Mouse (Mus musculus): Measurements from ENCODE around the gene Ripply3.

The Ripply3 gene

DNA sequence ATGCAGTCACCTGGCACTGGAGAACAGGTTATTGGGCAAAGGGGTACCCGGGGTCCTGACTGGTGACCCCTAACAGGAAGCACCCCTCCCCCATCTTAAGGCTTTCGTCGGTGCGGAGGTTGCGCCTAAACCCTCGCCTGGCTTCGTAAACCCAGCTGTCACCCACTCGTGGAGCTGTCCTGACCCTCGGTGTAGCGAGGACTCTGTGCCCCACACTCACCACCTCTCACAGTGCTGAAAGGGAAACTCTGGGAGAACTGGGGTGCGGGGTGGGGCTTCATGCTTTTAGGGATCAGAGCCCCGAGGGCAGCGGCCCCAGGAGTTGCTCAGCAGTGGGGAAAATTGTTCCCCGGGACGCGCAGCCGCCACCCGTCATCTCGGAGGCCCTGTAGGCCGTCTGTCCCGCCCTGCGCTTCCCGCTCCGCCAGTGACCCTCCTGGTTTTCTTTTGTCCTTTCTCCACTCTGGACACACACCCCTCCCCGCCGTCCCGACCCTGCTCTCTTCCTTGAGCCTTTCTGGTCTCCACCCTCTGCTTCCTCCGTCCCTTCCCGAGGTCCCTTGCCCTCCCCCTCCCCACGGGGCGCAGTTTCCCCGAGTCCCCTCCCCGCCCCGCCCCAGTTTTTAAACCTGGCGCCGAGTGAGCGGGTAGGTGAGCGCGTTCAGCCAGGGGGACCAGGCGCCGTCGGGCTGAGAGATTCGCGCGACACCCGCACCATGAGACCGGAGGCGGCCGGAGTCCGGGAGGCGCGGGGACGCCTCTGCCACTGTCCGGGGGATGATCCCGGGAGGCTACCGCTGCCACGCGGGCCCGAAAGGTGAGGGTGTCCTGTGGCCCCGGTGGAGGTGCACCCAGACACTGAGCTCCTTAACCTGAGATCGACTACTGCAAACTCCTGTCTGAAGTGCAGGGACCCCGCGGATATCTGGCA lies at the start of gene Ripply3:
Gene Ripply3, plus strand, starts transcription at position 640 of the 931 bp plus-strand sequence.
- DNase-seq (ENCODE audit: low spot score), result no peak

DNA sequence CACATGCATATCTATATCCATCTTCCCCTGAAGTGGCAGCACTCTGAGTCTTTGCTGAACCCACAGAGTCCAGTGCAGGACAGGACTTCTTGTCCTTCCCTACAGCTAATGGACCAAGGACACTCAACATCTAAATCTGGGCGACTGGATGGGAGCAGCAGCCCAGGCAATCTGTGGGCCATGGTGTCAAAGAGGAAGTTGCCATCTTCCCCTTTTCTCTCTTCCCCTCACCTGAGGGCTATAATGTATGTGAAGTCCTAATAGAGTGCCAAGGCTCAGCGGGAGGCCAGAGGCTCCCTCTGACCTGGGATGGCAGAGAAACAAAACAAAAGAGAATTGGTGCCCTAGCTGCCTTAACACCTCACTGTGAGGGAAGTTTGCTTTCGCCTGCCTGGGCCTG lies 44.2 kb upstream of the Ripply3 start:
- no peak for DNase-seq (ENCODE audit: low spot score)

DNA sequence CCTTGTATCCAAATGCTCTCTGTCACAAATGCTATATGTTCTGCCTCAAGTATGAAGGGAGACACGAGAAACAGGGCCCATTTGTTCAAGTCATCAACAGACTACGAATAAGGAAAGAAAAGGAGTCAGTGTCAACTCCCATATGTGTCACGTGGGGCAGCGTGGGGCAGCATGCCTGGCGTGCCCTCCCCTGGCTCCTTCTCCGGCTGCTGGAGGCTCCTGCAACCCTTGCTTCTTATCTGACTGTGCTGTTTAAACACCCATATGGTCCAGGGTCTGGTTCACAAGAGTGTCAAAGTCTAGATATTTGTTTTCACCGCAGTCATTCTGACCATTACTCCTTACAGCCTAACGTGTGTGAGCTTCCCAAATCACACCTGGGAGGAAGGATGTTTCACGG lies 40.4 kb upstream of the Ripply3 start:
- no peak for DNase-seq (ENCODE audit: low spot score)

DNA sequence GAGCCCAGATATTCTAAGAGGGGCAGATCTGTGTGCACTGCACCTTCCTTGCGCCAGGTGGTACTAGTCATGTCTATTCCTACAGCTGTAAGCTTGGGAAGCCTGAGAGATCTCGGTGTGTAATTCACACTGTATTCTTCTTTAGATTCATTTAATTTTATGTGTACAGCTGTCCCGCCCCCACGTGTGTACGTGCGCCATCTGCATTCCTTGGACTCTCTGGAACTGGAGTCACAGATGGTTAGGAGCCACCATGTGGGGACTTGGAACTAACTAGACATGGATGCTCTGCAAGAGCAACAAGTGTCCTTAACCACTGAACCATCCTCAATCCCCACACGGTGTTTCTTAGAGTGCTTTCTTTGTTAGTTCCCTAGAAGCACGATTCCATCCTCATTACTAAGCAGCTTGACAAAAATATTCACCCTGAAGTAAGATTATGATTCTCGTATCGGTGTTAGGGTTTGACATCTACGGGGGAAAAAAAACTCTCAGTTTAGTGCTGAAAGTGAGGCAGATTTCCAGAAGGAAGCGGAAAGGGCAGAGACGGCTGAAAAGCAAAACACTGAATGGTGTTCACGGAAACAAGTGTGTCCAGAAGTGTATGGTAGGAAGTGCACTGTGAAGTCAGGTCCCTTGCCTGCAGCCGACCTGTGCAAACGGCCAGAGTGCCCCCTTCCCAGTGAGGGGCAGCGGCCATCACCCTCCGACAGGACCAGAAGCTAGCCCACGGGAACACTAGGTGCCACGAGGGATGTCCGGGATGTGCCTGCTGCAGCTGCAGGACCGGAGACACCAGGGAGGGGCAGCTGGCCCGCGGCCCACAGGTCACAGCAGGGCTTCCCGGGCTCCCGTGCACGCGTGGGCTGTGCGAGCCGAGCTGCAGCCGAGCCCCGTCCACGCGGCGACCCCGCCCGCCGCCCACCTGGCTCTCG lies 38.8 kb upstream of the Ripply3 start:
- DNase-seq (ENCODE audit: low spot score), result no peak

DNA sequence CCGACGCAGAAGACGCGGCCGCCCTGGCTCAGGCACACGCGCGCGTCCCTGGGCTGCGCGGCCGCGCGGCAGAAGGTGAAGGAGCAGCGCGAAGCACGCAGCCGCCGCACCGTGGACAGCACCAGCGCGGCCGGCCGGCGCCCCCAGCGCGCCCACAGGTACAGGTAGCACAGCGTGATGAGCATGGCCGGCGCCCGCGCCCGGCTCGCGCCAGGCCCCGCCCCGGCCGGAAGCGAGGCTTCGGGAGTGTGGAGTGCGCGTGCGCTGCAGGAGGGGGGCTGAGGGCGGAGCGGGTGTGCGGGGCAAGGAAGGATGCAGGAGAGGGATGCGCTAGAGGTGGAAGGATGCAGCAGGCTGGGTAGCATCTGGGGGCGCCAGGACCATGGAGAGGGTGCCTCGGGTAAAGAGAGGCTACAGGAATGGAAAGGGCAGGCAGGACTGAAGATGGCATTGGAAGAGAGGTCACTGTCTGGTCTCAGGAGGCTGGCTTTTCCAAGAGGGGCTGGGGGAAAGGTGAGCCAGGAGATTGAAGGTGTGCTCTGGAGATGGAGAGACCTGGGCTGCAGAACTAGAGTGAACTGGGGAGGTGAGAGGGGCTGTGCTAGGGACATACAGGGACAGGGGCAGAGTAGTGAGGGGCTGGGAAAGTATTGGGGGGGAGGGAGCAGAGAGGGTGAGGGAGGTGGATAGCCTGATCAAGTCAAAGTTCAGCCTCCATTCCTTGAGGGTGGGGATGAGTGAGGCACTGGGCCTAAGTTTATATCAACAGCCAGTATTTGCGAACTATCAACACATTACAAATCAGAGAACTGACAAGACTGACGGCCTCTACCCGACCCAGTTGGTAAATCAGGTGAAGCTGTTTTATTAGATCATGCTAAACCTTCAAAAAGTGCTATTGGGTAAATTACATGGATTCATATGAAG lies 37.9 kb upstream of the Ripply3 start:
- DNase-seq (ENCODE audit: low spot score), result peak; percentile 74

DNA sequence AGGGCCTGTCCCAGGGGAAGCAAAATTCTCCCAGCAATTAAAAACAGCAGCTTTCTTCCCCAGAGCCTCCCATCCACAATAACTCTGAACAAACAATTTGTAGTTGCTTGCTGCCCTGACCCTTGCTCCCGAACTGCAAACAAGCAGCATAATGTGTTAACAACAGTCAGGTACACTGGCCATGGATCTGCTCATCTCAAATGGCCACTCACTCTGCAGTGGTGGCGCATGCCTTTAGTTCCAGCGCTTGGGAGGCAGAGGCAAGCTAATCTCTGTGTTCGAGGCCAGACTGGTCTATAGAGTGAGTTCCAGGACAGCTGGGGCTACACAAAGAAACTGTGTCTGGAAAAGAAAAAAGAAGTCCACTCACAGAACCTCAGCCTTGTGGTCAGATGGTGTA lies 37.1 kb upstream of the Ripply3 start:
- peak; percentile 42 for DNase-seq (ENCODE audit: low spot score)

DNA sequence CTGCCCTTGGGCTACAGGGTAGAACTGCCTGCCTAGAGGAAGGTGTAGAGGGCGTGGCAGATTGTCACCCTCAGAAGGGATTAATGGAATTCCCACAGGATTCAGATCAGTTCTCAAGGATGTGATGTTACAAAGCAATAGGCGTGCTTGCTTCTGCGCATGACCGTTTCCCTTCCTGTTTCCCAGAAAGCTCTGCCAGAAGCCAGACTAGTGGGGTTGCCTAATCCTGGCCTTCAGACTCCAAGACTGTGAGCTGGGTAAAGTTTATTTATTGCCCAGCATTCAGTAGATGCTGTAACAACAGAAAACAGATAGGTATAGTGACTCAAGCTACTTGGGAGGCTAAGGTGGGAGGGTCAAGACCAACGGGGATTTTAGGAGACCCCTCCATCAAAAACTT lies 30.1 kb upstream of the Ripply3 start:
- peak; percentile 77 for DNase-seq (ENCODE audit: low spot score)

DNA sequence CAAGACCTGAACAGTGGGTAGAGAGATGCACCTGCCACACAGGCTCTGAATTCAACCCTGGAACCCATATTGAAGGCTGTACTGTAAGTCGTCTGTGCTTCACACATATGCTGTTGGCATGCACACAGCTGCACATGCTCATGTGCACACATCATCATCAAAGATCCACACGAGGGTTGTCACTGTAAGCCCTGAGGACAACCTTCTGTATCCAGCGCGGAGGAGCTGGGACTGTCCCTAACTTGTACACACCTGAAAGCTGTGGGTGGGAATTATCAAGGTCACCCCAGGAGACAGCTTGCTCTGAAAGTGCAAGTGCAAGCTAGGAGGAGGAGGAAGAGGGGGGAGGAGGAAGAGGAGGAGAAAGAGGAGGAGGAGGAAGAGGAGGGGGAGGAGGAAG lies 29.0 kb upstream of the Ripply3 start:
- no peak for DNase-seq (ENCODE audit: low spot score)

DNA sequence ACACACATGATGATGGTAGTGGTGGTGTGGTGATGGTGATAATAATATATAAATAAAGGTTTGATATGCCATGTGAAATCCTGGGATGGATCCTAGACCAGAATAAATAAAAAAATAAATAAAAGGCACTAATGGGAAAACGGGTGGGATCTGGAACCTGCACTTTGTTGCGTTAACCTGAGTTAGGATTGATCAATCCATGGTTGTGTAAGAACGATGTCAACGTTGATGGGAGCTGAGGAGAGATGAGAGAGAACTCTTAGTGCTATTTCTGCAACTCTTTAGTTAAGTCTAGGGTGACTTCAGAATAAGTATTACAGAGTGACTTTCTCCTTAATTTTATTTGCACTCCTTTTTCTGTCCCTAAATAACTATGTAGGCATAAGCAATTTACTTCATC lies 27.0 kb upstream of the Ripply3 start:
- peak; percentile 43 for DNase-seq (ENCODE audit: low spot score)

DNA sequence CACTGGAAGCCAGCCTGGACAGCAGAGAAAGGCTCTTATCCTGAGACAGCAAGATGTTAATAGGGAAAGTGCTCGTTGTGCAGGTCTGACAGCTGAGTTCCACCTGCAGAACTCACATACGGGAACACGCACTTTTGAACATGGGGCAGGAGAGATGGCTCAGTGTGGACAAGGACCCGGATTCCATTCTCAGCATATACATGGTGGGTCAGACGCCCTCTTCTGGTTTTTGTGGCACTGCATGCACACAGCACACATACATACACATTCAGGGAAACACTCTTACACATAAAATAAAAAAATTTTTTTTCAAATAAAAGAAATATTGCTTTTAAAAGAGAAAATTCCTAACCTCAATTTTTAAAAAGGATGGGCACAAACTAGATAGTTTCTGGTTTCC lies 26.5 kb upstream of the Ripply3 start:
- no peak for DNase-seq (ENCODE audit: low spot score)

DNA sequence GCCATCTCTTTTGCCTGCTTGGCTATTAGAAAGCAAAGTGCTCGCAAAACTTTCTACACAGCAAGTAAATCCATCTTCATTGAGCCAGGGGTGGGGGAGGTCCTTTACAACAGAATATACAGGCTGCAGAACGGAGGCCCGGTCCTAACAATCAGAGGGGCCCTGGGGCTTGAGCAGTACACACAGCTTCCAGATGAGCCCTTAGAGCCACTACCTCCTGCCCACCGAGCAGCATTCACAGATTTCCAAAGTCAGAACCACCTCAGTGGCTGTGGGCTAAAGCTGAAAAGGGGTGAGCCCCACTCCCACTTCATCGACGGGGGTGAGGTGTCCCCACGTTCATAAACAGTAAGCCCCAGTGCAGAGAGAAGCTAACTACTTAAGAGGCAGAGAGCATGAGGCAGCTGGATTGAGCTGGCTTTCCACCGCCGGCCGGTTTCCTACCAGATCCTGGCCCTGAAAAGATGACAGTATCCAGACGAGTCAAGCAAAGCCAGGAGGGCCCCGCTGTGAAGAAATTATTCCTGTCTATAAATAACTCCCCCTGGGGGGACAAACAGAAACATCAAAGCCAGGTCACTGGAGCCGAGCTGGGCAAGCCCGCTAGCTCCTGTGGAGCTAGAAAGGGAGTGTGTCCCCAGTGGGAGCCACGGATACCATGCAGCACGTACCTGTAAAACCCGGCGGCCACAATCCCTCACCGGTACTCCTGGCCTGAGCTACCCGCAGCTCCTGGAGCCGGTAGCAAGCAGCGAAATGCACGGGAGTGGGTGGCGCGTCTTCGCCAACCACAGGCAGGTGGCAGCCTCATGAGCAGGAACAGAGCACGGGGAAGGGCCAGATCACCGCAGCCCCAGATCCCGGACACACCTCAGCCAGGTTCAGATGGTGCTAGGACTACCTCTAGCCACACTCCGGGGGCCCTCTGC lies 25.7 kb upstream of the Ripply3 start:
- DNase-seq (ENCODE audit: low spot score), result no peak

DNA sequence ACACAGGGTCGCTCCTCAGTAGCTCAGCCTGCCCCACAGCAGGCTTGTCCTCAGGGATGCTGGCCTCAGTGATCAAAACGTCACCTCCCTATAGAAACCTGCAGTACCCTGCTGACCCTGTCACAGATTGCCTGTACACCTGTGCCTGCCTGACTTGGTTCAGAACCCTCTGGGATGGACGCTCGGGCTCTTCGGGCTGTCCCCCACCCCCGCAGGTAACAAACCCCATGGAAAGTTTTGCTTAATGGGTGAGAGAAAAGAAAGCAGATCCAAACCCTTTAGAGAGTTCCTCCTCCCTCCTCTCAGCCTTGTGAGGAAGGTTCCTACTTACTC lies 25.1 kb upstream of the Ripply3 start:
- DNase-seq (ENCODE audit: low spot score), result no peak

DNA sequence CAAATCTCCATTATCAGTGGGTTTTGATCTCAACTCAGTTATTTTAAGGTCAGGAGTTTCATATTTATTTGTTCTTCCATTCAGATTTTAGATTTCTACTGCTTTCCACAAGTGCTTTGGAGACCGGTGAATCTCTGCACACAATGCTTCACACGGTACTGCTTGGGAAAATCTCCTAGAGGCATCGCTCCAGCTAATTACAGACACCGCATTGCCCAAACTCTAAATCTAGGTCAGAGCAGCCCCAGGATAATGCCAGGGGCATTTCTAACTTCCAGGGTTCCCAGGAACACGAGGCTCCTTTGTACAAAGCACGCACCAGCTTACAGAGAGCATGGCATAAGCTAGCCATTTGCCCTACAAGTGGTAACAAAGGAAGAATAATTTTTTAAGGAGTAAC lies 20.7 kb upstream of the Ripply3 start:
- peak; percentile 98 for DNase-seq (ENCODE audit: low spot score)

DNA sequence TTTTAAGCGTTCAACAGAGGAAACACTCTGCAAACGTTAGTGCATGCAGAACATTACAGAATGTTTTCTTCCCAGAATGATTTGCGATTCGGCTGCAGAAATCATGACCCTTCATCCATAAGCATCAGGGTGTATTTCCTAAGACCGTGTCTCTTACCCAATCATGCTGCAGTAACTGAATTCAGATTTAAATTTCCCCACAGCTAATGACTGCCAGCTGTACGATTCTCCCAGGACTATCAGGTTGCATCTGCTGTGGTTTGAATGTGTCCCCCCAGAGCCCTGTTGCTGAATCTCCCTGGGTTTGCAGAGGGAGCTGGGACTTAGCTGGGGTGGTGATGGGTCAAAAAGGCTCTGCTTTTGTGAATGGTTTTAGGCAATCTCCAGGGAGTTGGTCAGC lies 20.3 kb upstream of the Ripply3 start:
- DNase-seq (ENCODE audit: low spot score), result peak; percentile 99

DNA sequence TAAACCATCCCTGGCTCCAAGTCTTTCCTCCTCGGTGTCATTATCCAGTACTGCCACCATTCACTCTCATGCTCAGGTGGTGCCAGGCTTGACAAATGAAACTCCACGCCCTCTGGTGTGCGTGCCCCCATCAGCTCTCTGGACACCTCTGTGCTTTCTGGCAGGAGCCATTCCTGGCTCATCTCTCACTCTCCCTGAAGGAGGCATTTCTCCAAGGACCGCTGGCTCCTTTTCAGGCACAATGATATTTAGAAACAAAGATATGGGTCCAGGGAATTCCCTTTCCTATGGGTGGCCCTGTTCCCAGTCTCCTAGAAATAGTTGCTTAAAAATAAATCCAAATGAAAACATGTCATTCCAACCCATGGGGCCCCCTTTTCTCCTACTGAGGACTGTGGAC lies 19.2 kb upstream of the Ripply3 start:
- DNase-seq (ENCODE audit: low spot score), result peak; percentile 87

DNA sequence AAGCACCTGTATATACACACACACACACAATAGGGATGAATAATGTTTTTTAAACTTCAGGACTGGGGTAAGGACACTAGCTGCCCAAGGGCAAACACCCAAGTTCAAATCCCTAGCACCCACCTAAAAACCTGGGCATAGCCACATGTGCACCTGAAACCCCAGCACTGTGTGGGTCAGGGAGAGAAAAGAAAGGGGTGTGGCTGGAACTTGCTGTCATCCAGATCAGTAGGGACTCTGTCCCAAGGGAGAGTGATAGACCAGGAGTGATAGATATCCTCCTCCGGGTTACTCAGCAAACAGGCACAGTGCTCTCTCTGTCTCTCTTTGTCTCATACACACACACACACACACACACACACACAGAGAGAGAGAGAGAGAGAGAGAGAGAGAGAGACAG lies 16.8 kb upstream of the Ripply3 start:
- DNase-seq (ENCODE audit: low spot score), result peak; percentile 59

DNA sequence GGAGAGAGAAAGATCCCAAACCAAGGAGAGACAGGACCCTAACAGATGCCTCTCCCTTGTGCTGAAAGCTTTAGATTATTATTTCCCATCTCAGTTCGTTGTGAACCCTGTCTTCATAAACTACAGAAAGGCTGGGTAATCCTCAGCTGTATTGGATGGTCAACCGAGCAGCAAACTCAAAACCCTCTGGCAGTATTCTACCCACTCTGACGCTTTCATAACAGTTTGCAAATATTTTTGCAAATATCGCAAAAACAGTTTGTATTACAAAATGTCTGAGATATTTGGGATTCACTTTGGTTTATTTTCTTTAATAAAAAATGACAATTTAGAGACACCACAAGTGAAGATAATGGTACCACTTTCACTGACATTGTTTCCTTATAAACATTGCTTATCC lies 16.3 kb upstream of the Ripply3 start:
- DNase-seq (ENCODE audit: low spot score), result peak; percentile 67

DNA sequence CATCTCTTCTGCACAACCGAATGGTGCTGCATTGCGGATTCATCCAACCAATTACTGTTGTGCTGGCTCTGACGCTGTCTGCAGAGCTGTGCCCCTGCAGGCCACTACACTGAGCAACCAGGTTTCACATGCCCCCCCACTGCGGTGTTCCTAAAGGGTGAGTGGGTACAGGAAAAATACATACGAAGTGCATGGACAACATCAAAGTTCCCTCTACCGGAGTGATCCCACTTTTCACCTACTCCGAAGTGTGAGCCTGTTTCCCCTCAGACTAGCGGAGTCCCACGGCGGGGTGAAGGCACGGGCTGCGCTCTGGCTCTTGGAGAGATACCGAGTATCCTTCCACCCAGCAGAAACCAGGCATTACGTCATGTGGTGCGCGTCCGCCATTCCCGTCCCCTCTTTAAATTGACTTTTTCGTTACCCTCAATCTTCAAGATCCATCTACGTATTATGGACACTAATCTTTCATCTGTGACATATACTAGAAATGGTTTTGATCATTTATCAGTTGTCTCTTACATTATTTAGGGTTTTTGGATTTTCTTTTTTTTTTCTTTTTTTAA lies 15.5 kb upstream of the Ripply3 start:
- peak; percentile 93 for DNase-seq (ENCODE audit: low spot score)

DNA sequence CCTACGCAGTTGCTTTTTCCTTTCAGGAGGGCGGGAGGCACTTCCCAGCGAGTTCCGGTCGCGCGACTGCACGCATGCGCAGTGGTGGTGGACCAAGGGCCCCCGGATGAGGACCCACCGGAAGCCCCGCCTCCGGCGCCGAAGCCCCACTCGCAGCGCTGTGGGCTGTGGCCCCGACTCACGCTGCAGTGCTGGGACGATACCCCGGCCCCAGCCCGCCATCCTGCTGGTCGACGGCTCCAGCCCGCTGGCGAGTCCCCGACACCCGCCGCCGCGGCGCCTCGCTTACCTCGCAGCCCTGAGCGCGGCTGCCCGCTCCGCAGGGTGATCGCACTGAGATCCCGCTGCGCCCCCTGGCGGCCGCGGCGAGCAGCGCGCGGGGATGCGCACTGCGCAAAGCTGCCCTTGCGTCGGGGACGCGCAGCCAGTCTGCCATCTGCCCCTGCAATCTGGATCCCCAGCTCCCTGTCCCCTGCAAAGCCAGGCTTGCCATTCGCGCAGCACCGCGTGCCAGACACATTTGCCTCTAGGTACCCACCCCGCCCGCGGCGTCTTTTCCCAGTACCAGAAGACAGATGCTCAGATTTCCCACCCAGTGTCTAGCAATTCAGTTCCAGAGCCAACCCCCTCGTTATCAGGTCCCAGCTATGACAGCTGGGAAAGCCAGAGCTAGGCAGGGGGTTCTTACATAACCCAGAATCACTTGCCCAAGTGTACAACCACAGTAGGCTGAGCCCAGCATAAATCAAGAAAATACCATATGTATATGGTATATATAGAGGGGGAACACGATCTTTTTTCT lies 14.8 kb upstream of the Ripply3 start, which contains the start of gene Hlcs:
Gene Hlcs, minus strand, starts transcription at position 343 of the 802 bp plus-strand sequence.
- DNase-seq (ENCODE audit: low spot score), result peak; percentile 98
